Mouse (Mus musculus) liver, adult 2 months (tissue): ENCODE results near the gene Olfr371.

Source experiments
- CTCF ChIP-seq: fragments of 200-500 bp; IDR thresholded peaks from 2 replicates; pipeline ENCODE4 v1.5.1; 2011; ENCODE audit warnings: low read depth, low read length, control low read depth
- POLR2A ChIP-seq: fragments of 200-500 bp; IDR thresholded peaks from 2 replicates; pipeline ENCODE4 v1.6.1; 2011; ENCODE audit warnings: low read length, control low read depth; ENCODE audit not compliant: insufficient read depth; ENCODE audit errors: extremely low read depth

GRCm38 (mm10) chr8:85220220-85220619 is 5.6 kb upstream of the Olfr371 start:
- no peak for TF ChIP-seq CTCF
- TF ChIP-seq POLR2A: no peak
